Mouse (Mus musculus): ENCODE results near the gene Timp2. TPM values are rescaled to one million over a fixed set of nuclear protein-coding genes. Genes with fewer than 3 reads are reported as not detected.
A peak's percentile ranks its signal among the peaks of the same experiment; 100 is the strongest.

Timp2 gene
- 67.1 and 85.2 TPM in 2 replicates for polyA plus RNA-seq (2015; fragmentation: Nextera tagmentation; extraction: Ambion mirVana)

DNA sequence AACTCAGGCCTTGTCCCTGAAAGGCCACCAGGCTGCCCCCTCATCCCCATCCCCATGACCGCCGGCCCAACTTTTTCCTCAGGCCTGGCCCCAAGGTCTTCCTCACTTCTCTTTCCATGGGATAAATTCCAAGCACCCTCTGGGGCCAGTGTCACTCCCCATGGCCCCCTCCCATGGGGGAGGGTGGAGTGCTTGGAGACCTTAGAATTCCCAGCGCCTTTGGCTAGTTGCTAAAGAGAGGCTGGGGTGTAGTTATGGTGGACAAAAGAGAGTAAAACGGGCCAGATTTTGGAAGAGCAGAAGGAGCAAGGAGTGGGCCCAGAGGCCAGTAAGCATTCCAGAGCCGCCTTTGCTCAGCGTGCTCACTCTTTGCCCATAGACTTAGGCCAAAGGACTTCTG is at the start of gene Timp2:
Timp2 (minus strand) TSS at position 101 of the 400 bp plus-strand sequence.
- ATAC-seq (replicated peaks; ENCODE audit: insufficient number of reproducible peaks, insufficient read depth, low FRiP score, low read depth), result no peak

DNA sequence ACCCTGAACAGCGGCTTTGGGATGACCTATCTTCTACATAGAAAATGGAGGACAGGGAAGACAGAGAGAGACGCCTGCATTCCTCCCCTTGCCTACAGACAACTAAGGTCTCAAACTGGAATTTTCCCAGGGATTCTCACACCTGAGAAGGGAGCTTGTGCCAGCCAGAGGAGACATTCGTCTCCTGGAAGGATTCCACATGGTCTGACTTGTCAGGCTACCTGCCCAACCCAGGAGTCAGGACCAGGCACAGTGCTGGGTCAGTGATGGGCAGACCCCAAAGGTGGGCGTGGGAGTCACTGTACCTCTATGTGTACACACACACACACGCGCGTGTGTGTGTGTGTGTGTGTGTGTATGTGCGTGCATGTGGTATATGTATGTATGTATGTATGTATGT is 49.8 kb upstream of the Timp2 start:
- ATAC-seq (replicated peaks; ENCODE audit: insufficient number of reproducible peaks, insufficient read depth, low FRiP score, low read depth), result no peak
- Histone ChIP-seq H3K36me3 (peaks cover 29% of the 10 kb centered on the region; the same call in 1 of the 2 replicates), H3K27me3 (no peaks in the 10 kb centered on the region), H3K4me2 (no peak overlapping the region), H3K4me1 (replicated peaks) (peaks cover 32% of the 10 kb centered on the region), H3K27ac (no peak overlapping the region), H3K9ac (no peak overlapping the region), H3K4me3 (no peak overlapping the region), H3K9me3 (replicated peaks) (no peaks in the 10 kb centered on the region)
- WGBS, result 87% methylated on average over 8 of the region's 8 CpGs

More for the DNA sequence above, at the start of gene Timp2:
- Histone ChIP-seq H3K27ac (peak within 1 kb of the TSS; percentile 93), H3K4me1 (replicated peaks) (peaks cover 30% of the 10 kb centered on the region), H3K36me3 (no peaks in the 10 kb centered on the region), H3K9me3 (replicated peaks) (no peaks in the 10 kb centered on the region), H3K27me3 (no peaks in the 10 kb centered on the region), H3K9ac (peak within 1 kb of the TSS; percentile 97), H3K4me2 (peak within 1 kb of the TSS; percentile 83), H3K4me3 (peak within 1 kb of the TSS; percentile 92)
- 42% methylated on average over 6 of the region's 6 CpGs for WGBS

DNA sequence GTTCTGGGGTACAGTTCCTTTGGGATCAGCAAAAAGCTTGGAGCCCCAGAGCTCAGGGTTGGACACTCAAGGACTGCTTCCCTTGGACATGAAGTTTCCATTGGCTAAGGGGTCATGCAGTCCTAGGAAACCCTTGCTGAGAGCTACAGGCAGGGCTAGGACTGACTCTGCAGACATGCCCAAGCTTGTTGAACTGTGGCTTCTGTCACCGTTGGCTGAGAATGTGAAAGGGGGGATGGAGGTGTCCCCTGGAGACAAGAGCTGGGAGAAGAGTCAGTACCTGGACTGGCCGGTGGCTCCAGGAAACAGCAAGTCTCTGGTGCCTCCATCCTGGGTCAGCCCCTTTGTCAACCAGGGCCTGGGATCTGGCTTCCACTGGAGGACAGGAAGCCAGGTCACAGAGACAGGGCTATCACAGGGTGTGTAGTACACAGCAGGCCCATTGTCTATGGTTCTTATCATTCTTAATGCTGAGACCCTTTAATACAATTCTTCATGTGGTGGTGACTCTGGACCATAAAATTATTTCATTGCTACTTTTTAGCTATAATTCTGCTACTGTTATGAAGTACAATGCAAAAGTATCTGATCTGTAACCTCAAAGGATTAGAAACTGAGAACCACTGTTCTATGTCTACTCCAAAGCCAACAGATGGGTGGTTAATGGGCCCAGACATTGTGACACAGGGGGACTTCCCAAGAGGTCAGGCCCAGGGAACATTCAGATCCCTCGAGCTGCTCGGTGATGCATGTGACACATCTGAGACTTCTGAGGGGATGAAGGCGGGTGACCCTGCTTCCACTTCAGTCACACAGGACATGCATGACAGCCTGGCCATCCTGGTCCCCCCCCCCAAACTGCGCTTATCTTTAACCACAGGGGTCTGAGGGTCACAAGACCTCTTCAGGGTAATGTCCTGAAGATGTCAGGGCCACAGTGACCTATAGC is 48.7 kb upstream of the Timp2 start:
- H3K9ac ChIP-seq, result no peak overlapping the region
- H3K27me3 ChIP-seq, result no peaks in the 10 kb centered on the region
- WGBS, result 69% methylated on average over 6 of the region's 6 CpGs
- no peak overlapping the region for H3K4me3 ChIP-seq
- ATAC-seq (replicated peaks; ENCODE audit: insufficient number of reproducible peaks, insufficient read depth, low FRiP score, low read depth), result no peak
- H3K4me1 ChIP-seq (replicated peaks), result peaks cover 41% of the 10 kb centered on the region
- no peaks in the 10 kb centered on the region for H3K9me3 ChIP-seq (replicated peaks)
- peaks cover 23% of the 10 kb centered on the region; the same call in 1 of the 2 replicates for H3K36me3 ChIP-seq
- no peak overlapping the region for H3K4me2 ChIP-seq
- H3K27ac ChIP-seq, result no peak overlapping the region

DNA sequence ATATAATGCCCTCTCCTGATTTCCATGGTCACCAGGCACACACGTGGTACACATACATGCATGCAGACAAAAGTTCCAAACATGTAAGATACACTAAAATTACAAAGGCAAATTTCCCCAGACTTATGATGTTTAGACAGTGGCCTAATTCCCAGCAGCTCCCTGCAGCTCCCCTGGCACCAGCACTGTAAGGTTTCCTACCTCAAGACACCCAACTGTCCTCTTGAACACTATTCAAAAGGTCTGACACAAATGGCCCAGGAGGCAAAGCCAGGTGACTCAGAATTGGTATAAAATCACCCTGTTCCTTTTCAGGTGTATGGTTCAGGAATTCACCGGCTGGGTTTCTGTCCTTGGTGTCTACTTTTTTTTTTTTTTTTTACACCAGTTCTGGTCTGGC is 47.6 kb upstream of the Timp2 start:
- peaks cover 22% of the 10 kb centered on the region; the same call in 1 of the 2 replicates for H3K36me3 ChIP-seq
- ATAC-seq (replicated peaks; ENCODE audit: insufficient number of reproducible peaks, insufficient read depth, low FRiP score, low read depth), result no peak
- peaks cover 41% of the 10 kb centered on the region for H3K4me1 ChIP-seq (replicated peaks)
- WGBS, result 78% methylated on average over 2 of the region's 2 CpGs
- H3K27ac ChIP-seq, result no peak overlapping the region
- H3K9me3 ChIP-seq (replicated peaks), result no peaks in the 10 kb centered on the region
- H3K4me2 ChIP-seq, result no peak overlapping the region
- H3K27me3 ChIP-seq, result no peaks in the 10 kb centered on the region
- H3K9ac ChIP-seq, result no peak overlapping the region
- H3K4me3 ChIP-seq, result no peak overlapping the region

DNA sequence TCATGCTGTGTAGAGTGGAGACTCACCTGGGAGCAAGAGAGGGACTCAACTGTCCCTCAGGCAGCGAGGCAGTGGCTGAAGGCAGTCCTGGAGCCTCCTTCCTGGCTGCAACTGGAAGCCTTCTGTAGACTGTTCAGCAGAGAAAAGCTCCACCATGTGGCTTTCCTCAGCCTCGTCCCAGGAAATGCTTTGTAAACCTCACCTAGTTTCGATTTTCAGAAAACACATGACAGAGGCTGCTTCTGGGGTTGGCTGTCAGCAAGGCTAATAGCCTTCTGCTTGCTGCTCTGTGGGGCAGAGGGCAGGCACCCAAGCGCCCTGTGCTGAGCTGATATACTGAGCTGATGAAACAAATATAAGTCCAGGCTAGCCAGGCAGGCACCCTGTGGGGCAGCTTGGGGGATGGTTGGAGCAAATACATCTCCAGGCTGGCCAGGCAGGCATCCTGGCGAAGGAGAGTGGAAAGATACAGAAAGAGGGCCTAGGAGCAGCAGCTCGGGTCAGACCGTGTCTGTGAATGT is 46.3 kb upstream of the Timp2 start, which contains the start of gene Lgals3bp:
Lgals3bp (minus strand) TSS at position 333 of the 521 bp plus-strand sequence.
- ATAC-seq (replicated peaks; ENCODE audit: insufficient number of reproducible peaks, insufficient read depth, low FRiP score, low read depth), result no peak; the same call in 1 of the 2 replicates
- Histone ChIP-seq H3K9me3 (replicated peaks) (no peaks in the 10 kb centered on the region), H3K4me3 (peak within 1 kb of the TSS; percentile 13), H3K4me2 (peak within 1 kb of the TSS; percentile 36), H3K27me3 (no peaks in the 10 kb centered on the region), H3K9ac (peak within 1 kb of the TSS; percentile 19; the same call in 1 of the 2 replicates), H3K4me1 (replicated peaks) (peaks cover 41% of the 10 kb centered on the region), H3K36me3 (peaks cover 8% of the 10 kb centered on the region; the same call in 1 of the 2 replicates), H3K27ac (peak within 1 kb of the TSS; percentile 53)
- WGBS, result 34% methylated on average over 7 of the region's 7 CpGs

DNA sequence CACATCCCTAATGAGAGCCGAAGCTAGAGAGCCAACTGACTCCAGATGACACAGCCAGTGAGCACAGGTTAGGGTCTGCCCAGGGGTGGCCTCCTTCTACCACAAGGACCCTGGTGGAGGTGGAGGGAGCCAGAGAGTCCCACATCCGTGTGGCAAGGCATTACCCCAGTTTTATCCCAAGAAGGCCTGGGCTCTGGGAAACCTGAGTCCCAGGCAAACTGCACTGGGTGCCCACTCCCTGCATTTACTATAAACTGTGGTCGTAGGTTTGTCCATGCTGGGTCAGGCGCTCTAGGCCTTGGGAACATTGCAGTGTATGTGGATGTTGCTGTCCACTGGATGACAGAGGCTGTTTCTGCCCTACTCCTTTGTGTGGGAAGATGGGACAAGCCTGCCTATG is 45.7 kb upstream of the Timp2 start:
- 75% methylated on average over 4 of the region's 4 CpGs for WGBS

DNA sequence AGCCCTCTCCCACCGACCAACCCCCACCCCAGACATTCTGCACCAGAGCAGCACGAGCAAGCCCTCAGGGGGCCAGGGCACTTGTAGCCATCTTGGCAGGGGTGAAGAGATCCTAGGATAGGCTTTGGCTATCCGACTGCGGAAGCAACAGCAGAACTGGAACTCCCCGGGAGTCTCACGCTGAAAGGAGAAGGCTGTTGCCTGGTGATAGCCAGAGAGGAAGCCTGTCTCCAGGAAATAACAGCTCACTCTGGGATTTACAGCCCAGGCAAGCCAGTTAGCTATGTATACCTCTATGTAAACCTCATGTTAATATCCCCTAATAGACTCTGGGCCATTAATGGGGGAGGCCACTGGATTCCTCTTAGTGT is 45.0 kb upstream of the Timp2 start:
- no peaks in the 10 kb centered on the region for H3K27me3 ChIP-seq
- WGBS, result 21% methylated on average over 6 of the region's 6 CpGs
- 0 out of 2 replicates have a peak overlapping the region, but pooled peaks have one; percentile 12 for H3K4me3 ChIP-seq
- no peak overlapping the region for H3K9ac ChIP-seq
- H3K9me3 ChIP-seq (replicated peaks), result no peaks in the 10 kb centered on the region
- H3K27ac ChIP-seq, result peak overlapping the region; percentile 53
- H3K36me3 ChIP-seq, result no peaks in the 10 kb centered on the region
- peaks cover 30% of the 10 kb centered on the region for H3K4me1 ChIP-seq (replicated peaks)
- H3K4me2 ChIP-seq, result peak overlapping the region; percentile 36
- peak; percentile 32 for ATAC-seq (replicated peaks; ENCODE audit: insufficient number of reproducible peaks, insufficient read depth, low FRiP score, low read depth)

More for the DNA sequence above, 45.7 kb upstream of the Timp2 start:
- Histone ChIP-seq H3K4me3 (peak overlapping the region; percentile 13), H3K4me2 (peak overlapping the region; percentile 36), H3K4me1 (replicated peaks) (peaks cover 35% of the 10 kb centered on the region), H3K9ac (0 out of 2 replicates have a peak overlapping the region, but pooled peaks have one; percentile 19), H3K27me3 (no peaks in the 10 kb centered on the region), H3K9me3 (replicated peaks) (no peaks in the 10 kb centered on the region), H3K36me3 (peaks cover 4% of the 10 kb centered on the region; the same call in 1 of the 2 replicates), H3K27ac (peak overlapping the region; percentile 53)
- ATAC-seq (replicated peaks; ENCODE audit: insufficient number of reproducible peaks, insufficient read depth, low FRiP score, low read depth), result no peak

DNA sequence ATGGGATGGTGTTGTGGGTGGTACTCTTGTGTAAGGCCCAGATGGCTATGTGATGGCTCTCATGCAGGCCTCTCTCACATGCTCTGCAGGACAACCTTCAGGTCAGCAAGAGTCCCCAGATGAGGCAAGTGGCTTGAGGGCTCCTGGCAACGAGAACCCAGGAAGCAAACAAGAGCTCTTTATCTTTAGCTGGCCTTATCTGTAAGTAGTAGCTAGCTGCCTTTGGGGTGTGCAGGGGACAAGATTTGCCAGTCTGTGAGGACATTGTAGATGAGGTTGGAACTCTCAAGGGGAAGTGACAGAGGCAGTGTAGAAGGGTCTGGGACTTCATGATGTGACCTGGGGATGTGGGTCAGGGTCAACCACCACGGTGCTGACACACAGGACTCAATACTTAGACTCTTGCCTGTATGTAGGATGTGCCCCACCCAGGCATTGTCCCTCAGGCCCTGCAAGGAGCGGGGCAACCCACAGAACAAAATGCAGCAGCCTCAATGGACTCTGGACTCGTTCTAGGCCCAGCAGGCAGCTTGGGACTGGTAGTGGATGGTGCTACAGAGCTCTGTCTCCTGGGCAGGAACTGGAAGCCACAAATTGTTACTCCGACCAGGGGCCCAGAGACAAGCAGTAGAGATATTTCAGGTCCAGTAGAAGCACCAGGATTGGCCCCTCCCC is 44.5 kb upstream of the Timp2 start:
- Histone ChIP-seq H3K9ac (no peak overlapping the region), H3K9me3 (replicated peaks) (no peaks in the 10 kb centered on the region), H3K27me3 (no peaks in the 10 kb centered on the region), H3K27ac (peak overlapping the region; percentile 53), H3K4me1 (replicated peaks) (peaks cover 30% of the 10 kb centered on the region), H3K4me3 (0 out of 2 replicates have a peak overlapping the region, but pooled peaks have one; percentile 12), H3K4me2 (peak overlapping the region; percentile 36), H3K36me3 (no peaks in the 10 kb centered on the region)
- 39% methylated on average over 5 of the region's 5 CpGs for WGBS
- no peak for ATAC-seq (replicated peaks; ENCODE audit: insufficient number of reproducible peaks, insufficient read depth, low FRiP score, low read depth)

DNA sequence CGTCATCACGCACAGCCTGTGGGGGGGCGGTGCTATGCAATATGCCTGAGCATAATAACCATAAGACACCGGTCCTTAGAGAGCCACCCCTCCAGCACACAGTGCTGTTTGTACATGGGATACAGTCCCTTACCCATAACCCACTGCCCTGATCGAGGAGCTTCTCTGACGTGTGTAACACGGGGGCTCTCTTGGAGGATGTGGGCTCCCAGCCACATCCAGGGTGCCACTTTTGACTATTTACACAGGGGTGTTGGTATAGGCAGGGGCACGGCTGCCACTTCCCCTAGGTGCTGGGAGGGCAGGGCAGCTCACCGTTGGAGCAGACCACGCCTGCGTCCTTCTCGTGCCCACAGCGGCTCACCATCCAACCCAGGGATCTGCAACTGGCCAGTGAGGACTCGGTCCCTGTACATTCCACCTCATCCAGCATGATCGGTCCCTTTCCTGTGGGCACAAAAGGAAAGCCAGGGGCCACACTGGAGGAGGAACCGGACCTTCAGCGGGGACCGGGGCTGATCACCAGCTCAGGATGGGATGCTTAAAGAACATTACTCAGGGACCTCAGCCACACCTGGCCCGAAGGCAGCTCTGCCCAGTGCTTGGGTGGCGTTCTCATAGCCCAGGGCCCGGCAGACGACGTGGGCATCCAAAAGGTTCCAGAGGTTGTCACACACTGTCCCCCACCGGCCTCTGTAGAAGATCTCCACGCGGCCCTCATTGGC is 42.4 kb upstream of the Timp2 start:
- ATAC-seq (replicated peaks; ENCODE audit: insufficient number of reproducible peaks, insufficient read depth, low FRiP score, low read depth), result no peak
- Histone ChIP-seq H3K9me3 (replicated peaks) (no peaks in the 10 kb centered on the region), H3K4me3 (no peak overlapping the region), H3K36me3 (no peaks in the 10 kb centered on the region), H3K27me3 (no peaks in the 10 kb centered on the region), H3K9ac (no peak overlapping the region), H3K27ac (no peak overlapping the region), H3K4me2 (no peak overlapping the region), H3K4me1 (replicated peaks) (peaks cover 30% of the 10 kb centered on the region)
- 88% methylated on average over 26 of the region's 26 CpGs for WGBS

DNA sequence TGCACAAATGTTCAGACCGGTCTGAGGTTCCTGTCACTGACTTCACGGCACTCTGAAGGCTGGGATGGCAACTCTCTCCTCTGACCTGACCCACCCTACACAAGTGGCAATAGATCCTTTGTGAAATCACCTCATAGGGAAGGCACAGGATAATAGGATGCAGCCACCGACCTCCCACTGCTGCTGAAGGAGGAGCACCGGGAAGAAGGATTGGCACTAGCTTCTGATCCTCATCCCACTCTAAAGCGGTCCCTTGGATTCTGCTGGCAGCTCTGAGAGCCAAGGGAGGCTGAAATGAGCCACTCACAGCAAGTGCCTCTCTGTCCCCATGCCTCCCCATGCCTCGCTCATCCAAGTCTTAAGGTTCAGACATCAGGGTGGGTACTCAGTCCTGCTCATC is 39.0 kb upstream of the Timp2 start:
- H3K27ac ChIP-seq, result no peak overlapping the region
- no peak overlapping the region for H3K4me3 ChIP-seq
- H3K4me2 ChIP-seq, result no peak overlapping the region
- H3K9ac ChIP-seq, result no peak overlapping the region
- H3K9me3 ChIP-seq (replicated peaks), result no peaks in the 10 kb centered on the region
- no peaks in the 10 kb centered on the region for H3K36me3 ChIP-seq
- H3K27me3 ChIP-seq, result no peaks in the 10 kb centered on the region
- H3K4me1 ChIP-seq (replicated peaks), result peaks cover 1% of the 10 kb centered on the region
- 59% methylated on average over 6 of the region's 6 CpGs for WGBS
- no peak for ATAC-seq (replicated peaks; ENCODE audit: insufficient number of reproducible peaks, insufficient read depth, low FRiP score, low read depth)

Data from heart, embryonic 15.5 days (tissue).